Mouse (Mus musculus): ENCODE results near the gene Ptrh2. TPM values are rescaled to one million over a fixed set of nuclear protein-coding genes. Genes with fewer than 3 reads are reported as not detected.

Ptrh2 gene
- total RNA-seq, 2 experiments from 2014 or later: 12.4 to 12.7 TPM

DNA sequence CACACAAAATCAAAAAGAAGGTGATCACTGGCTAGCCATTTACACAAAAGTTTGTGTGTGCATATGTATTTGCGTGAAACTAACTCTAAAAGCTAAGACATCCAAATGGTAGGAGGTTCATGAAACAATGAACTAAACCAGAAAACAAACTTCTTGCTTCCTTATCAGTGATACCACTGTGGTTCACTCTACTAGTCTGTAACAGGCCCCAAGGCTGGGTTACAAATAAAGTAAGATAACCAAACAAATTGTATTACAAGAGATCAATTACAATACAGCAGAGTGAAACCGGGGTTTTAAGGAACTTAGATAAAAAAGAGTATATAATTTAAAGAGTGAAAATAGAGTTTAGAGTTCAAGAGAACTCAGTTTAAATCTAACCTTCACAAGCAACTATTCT, 16.2 kb upstream of the Ptrh2 start:
- no peak for DNase-seq (ENCODE audit: low spot score in 2 of 2)

- DNase-seq (ENCODE audit: low spot score in 2 of 2): no peak
Measured at GRCm38 (mm10) chr11:86668169-86668568, 15.6 kb upstream of the Ptrh2 start.

DNA sequence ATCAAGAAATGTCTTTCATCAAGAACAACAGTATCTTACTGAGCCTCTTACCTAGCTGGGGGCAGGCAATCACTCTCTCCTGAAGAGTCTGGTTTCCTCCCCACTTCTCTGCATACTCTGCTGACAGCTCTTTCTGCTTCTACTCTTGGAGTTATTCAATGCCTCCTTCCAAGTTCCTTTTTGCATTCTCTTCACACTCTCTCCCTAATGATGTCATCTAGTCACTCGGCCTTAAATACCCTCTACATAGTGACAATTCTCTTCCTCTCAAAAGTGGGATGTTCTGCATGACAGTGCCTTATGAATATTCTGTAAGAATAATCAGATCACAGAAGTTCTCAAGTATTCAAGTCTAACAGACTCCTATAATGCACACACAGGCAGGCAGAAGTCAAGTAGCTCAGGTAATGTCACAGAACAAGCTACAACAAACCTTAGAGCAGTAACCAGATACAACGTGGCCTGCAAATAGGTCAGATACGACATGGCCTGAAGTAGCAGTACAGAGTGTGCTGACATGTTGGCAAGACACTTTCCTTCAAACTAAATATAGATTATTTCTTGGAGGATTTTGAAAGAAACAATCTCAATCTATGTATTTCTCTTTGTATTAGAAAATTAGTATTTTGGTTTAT, 12.6 kb upstream of the Ptrh2 start:
- no peak for DNase-seq (ENCODE audit: low spot score in 2 of 2)

GRCm38 (mm10) chr11:86672772-86673171, 11.0 kb upstream of the Ptrh2 start:
- DNase-seq (ENCODE audit: low spot score in 2 of 2): no peak

DNA sequence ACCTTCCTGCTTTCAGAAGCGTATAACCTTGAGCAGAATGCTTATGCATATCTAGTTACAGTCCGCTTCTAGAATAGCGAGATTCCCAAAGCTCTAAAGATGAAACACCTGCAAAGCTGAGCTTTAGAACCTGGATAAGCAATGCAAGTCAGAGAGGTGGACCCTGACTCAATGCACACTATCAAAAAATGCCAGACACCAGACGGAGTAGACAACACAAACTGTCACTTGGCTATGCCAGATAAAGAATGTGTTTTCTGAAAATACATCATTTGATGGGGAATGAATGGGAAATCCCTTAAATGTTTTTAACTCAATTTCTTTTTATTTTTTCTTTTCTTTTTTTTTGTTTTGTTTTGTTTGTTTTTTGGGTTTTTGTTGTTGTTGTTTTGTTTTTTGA, 8.3 kb upstream of the Ptrh2 start:
- DNase-seq (ENCODE audit: low spot score in 2 of 2): no peak

DNA sequence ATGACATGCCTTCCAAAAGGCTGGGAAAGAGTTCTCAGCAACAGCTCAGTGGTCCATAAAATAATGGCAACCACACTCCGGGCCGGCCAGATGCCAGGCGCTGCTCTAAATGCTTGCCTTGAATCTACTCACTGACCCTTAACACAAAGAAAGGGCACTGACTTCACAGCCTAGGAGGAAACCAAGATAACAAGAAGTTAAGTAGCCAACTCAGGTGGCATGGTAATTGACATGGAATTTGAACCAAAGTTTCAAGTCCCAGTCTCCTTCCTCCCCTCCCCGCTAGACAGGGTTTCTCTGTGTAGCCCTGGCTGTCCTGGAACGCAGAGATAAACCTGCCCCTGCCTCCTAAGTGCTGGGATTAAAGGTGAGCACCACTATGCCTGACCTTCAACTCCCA, 4.8 kb upstream of the Ptrh2 start:
- DNase-seq (ENCODE audit: low spot score in 2 of 2): no peak

- no peak for DNase-seq (ENCODE audit: low spot score in 2 of 2)
Measured at GRCm38 (mm10) chr11:86680729-86681128, 3.1 kb upstream of the Ptrh2 start.

DNA sequence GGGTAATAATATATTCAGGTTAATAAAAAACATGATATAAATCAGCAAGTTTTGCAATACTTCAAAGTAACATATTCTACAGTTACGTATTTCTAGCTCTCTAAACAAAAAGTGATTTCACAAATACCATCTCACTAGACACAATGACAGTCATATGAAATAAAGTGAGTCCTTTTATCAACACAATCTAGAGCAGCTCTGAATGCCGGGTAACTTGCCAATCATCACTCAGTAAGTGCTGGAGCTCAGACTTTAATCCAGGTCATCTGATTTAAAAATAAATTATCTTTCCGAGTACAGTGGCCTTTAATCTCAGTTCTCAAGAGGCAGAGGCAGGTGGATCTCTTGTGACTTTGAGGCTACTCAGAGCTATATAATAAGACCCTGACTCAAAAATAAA, 2.4 kb upstream of the Ptrh2 start:
- no peak for DNase-seq (ENCODE audit: low spot score in 2 of 2)

DNA sequence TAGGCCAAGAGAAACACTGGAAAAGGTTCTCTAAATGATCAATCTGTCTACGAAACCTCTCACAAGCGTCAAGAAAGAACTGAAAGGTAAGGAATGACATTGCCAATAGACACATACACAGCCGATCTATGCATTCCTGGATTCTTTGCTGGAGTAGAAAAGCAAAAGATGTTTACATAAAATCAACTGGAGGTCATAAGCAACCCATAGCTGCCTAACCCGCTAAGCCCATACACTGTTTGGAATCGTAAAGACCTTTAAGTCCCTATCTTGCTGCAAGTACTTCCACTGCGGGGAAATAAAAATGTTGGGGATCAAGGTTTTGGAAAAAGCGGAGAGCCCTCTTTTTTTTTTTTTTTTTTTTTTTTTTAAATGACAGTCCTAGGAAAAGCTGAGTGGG, 924 bp upstream of the Ptrh2 start:
- no peak for DNase-seq (ENCODE audit: low spot score in 2 of 2)

- no peak for DNase-seq (ENCODE audit: low spot score in 2 of 2)
Measured at GRCm38 (mm10) chr11:86684126-86685012, 584 bp downstream of the Ptrh2 start.

GRCm38 (mm10) chr11:86685366-86685765, 1.6 kb downstream of the Ptrh2 start:
- no peak for DNase-seq (ENCODE audit: low spot score in 2 of 2)

DNA sequence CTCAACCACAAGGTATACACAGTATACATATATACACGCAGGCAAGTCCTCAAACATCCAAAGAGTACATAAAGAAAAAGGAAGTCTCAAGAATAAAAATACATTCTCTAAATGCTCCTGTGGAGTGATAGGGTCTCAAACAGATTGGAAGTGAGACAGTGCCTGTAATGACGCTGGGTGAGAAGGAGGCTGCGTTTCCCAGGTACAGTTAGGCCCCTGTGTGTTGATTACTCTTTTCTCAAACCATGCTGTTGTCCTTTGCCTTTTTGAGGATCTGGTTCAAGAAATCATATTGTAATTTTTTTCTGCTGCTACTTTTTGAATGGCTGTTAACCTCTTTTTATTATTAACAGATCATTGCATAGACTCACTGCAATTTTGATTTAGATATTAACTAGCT, 6.6 kb downstream of the Ptrh2 start:
- no peak for DNase-seq (ENCODE audit: low spot score in 2 of 2)

- no peak for DNase-seq (ENCODE audit: low spot score in 2 of 2)
Measured at GRCm38 (mm10) chr11:86691482-86691881, 7.7 kb downstream of the Ptrh2 start.

DNA sequence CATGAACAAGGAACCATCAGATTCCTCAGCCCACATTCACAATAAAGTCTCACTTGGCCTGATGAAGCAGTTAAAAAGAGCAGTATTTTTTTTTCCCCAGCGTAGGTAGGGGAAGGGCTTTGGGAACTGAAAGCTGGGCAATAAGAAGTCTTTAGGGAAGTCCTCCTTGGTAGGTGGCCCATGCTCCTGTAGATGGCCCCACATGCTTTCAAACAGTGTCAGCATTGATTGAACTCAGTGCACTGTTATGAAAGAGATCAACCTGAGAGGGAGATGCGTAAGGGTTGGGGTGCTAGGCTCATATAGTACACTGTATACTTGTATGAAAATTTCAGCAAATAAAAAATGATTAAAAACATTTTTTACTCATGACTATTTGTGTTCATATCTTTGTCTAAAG, 8.2 kb downstream of the Ptrh2 start:
- no peak for DNase-seq (ENCODE audit: low spot score in 2 of 2)

DNA sequence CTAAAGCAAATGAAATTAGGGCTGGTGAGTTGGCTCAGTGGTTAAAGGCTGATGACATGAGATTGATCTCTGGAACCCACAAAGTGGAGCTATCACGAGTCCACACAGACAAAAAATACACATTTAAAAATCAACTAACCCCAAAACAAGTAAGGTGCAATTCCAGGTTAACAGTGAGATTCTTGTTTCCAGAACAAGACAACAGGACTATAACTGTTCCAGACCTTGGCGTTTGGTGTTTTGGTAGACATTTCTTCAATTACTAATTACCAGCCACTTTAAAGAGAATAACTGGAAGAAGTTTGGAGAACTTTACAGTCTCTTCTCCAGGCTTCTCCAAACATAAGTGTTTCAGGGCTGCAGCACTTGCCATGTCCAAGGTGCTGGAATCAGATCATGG, 8.8 kb downstream of the Ptrh2 start:
- DNase-seq (ENCODE audit: low spot score in 2 of 2): no peak

GRCm38 (mm10) chr11:86695461-86695860, 11.7 kb downstream of the Ptrh2 start:
- DNase-seq (ENCODE audit: low spot score in 2 of 2): no peak

DNA sequence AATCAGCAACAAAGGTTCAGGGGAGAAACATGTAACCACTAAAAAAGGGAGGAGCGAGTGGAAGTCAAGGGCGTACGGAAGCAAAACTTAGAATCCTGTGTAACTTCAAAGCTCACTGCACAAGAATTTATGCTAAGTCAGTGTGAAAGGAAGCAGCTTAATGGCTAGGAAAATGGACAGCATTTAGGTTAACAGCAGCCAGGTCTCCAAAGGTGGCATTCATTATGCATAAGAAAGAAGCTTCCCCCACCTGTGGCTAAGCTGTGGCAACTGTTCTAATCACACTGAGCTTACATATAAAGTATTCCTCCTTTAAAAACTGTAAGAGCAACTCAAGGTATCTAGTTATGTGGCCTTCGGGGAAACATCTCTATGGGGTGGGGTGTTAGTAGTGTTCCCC, 17.4 kb downstream of the Ptrh2 start:
- no peak for DNase-seq (ENCODE audit: low spot score in 2 of 2)

- no peak for DNase-seq (ENCODE audit: low spot score in 2 of 2)
Measured at GRCm38 (mm10) chr11:86714606-86715005, 30.8 kb downstream of the Ptrh2 start.

DNA sequence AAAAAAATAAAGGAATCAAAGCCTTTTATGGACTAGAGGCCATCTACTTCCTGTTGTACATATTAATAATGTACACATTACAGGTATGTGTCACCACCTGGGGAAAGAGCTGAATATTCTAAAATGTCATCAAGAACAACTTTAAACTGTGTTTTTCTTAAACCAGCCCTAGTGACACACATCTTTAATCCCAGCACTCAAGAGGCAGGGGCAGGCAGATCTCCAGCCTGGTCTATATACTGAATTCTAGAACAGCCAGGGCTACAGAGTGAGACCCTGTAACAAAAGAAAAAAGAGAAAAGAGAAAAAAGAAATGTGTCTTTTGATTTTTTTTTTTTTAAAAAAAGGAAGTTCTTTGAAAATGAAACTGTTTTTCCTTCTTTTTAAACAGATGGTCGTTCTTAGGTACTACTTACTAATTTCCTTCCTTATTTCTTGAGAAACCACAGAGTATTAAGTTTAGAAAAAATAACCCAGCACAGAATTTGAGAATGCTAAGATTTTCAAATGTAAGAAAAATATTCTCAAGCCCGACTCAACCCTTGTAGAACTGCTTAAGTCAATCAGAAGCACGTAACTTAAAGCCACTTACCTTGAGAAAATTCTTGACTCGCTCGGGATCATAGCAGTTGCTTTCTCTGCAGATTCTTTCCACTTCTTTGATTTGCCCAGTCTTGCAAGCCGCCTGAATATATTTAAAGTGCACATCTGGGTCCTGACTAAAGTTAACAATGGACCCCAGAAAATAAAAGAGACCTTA, 33.7 kb downstream of the Ptrh2 start:
- no peak for DNase-seq (ENCODE audit: low spot score in 2 of 2)

DNA sequence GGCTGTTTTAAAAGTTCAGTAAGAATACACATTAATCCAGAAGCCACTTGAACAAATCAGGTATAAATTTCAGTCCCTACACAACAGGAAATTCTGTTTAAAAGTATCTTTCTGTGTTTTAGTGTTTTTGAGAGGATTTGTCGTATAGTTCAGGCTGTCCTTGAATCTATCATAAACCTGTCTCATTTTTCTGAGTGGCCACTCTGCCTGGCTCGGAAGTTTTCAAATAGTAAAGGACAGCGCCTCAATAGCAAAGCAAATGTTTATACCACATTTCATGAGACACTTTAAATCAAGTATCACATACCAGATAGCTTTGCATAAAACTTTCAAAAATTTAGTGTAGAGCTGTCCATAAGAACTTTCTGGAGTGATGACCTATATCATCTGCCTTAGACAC, 34.6 kb downstream of the Ptrh2 start:
- DNase-seq (ENCODE audit: low spot score in 2 of 2): no peak

DNA sequence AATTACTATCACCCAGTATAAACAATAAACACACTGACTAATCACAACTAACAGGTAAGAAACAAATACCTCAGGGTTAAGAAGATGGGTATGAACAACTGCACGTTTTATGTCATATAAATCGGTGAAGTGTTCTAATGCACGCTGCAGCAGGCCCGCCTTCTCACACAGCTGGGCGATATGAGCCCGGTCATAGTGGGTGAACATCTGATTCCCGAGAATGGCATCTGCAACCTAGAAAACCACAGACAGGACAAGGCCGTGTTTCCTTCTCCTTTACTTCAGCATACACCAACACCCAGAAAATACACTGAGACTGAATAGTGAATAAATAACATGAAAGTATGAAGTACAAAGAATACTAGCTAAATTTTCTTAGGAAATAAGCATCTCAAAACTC, 35.6 kb downstream of the Ptrh2 start:
- no peak for DNase-seq (ENCODE audit: low spot score in 2 of 2)

DNA sequence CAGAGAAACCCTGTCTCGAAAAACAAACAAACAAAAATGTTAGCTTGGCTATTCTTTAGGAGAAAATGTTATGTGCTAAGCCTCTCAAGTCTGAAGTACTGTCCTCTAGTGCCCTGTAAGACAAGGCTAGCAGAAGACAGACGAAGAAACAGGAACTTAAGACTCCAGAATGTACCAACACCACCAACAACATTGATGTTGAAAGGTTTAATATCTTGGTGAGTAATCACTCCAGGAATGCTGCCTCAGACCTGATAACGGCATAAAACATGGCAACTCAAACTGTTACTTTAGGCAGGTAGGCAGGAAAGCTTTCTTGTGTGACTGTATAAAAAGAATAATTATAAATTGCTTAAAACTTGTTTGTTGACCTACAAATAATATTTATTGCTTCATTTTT, 40.2 kb downstream of the Ptrh2 start:
- no peak for DNase-seq (ENCODE audit: low spot score in 2 of 2)

All from adrenal gland, adult 18-20 months (tissue).